Mouse (Mus musculus) gastrocnemius, adult 8-10 months (tissue): Measurements from ENCODE around the gene Sdhaf3. TPM values are rescaled to one million over a fixed set of nuclear protein-coding genes. Genes with fewer than 3 reads are reported as not detected.
"Not testable (repeated sequence)": the region's sequence is repeated elsewhere in the genome, so short reads cannot be mapped to it uniquely, and the experiment has no call there.

ENCODE experiments used
- DNase-seq, 2 experiments: peaks; one replicate each; pipeline ENCODE4 v3.0.0; 2022; ENCODE audit warnings: low spot score in 2 of 2
- total RNA-seq, 4 experiments: library from RNA; stranded (reverse); gene quantifications; 2 replicates each; pipeline ENCODE4 v1.2.4; 2022

Gene Sdhaf3
- total RNA-seq = 1 to 10 TPM; 5.6 to 6.5 (median 6.1) TPM

DNA sequence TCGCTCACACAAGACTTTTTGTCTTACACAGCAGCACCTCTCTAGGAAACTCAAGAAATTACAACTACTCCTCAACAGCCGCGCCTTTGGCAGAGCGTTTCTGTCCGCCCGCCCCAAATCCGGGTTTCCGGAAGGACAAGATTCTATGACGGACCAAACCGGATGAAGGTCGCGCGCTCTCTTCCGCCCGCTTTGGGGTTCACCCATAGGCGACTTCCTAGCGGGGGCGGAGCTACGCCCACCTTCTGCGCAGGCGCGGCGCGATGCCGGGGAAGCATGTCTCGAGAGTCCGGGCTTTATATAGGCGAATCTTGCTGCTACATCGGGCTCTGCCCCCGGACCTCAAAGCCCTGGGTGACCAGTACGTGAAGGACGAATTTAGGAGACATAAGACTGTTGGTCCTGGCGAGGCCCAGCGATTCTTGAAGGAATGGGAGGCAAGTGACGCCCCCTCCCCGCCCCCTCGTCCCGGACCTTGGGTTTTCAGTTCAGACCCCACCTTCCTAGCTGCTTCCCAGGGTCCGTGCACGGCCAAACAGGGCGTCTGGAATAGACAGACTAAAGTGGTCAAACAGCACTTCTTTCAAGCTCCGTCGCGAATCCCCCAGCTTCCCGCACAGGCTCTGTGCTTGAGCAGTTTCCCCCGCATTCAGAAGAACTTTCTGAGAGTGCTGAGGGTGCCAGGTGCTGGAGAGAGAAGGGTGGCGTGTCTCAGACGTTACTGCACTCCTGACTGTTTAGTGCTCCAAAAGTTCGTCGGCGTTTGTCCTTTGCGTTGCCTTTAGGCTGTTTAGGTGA, at the start of gene Sdhaf3:
Gene Sdhaf3, plus strand, starts transcription at position 241 of the 798 bp plus-strand sequence.
- DNase-seq = peak; percentile 91 to 93

DNA sequence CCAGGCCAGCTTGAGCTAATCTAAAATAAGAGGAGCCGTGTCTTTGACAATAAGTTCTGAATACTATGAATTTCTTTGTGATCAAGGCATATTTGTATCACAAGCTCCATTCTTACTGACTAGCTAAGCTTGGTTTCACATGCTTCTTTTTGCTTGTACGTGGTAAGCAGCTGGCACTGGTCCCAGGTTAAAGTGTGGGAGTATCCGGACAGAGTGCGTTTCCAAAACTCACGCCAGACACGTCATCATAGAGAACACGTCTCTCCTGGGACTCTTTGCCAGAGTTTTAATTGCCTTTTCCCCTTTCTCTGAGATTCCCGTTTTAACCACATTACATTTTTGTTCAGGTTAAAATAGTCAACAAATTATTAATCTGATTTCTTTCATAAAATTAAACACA, 46.2 kb upstream of the Sdhaf3 start:
- DNase-seq = peak; percentile 52 to 54

DNA sequence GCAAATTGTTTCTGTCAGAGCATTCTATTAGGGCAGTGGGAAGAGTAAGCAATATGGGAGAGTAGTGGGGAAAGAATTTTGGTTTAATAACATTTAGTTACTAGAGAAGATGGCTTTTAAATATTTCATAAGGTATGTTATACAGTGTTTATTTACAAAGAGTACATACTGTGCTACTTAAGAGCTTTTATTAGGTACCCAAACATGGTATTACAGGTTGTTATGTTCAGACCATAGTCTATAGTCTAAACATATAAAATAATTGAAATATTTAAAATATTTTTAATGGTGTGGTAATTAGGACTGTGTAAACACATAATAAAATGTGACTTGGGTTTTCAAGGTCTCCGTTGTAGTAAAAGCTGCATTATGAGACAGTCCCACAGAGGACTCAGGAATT, 41.5 kb upstream of the Sdhaf3 start:
- DNase-seq = no peak

DNA sequence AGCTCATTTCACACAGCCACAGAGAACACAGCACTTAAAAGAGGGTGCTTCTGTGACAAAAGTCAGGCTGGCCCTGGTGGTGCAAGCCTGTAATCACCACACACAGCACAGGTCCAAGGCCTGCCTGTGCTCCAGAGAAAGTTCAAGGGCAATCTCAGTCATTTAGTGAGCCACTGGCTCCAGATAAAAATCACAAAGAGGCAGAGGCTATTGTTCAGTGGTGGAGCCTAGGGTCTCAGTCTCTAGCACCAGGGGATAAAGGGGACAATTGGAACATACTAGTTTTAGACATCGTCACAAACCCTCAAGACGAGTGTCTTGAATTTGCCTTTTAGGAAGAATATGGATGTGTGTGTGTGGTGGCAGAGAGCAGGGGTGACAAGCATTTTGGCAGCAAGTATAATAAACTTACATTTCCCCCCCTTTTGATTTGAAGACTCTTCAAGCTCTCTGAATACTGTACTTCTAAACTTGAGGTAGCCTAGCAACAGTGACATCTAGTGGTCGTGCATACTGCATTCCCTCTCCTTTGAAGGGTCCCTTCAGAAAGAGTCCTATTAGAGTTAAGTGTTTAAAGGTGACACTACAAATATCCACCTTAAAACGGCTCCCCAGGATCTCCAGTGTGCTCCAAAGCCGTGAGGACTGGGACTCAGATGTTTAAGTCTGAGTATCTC, 40.8 kb upstream of the Sdhaf3 start:
- no peak for DNase-seq

DNA sequence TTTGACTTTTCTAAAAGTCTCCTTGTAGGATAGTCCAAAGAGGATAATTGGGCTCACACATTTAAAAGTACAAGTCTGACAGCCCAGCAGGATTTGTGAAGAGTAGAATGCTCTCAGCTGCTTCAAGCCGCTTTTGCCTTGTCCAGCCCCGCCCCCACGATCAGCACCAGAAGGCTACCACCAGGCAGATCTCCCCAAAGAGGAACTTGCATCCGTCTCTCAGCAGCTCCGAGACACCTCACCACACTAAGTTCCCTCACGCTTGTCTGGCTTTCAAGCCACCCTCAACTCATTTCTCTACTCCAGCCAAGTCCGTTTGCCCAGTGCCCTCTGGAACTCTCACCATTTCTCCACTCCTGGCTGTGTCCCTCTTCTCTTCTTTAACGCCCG, 40.3 kb upstream of the Sdhaf3 start:
- no peak for DNase-seq

DNA sequence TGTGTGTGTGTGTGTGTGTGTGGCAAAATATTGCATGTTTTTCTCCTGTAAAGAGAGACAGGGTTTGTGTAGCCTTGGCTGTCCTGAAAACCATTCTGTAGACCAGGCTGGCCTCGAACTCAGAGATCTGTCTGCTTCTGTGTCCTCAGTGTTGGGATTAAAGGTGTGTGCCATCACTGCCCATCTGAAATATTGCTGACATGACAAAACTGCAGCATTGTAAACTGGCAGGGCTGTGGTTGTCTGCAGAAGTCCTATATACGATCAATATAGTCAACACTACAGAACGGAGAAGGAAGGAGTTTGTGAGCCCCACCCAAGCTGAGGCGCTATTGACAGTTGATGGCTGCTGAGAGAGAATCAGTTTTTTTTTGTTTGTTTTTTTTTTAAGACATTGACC, 38.5 kb upstream of the Sdhaf3 start:
- no peak for DNase-seq

DNA sequence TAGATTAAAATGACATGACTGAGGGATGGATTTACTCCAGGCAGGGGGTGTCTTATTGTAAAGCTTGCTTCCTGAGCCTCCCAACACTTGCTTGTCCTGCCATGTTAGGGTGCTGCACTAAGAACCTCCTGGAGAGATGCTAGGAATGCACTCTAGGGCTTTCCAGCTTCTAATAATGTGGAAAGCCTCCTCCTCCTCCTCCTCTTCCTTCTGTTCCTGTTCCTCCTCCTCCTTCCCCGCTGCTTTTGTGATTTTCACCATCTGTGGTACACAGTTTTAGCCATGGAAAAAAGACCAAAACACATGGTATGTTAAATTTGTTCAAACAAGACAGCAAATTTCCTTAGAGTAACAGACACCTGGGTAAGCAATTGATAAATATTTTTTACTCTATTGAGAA, 30.5 kb upstream of the Sdhaf3 start:
- DNase-seq = no peak

DNA sequence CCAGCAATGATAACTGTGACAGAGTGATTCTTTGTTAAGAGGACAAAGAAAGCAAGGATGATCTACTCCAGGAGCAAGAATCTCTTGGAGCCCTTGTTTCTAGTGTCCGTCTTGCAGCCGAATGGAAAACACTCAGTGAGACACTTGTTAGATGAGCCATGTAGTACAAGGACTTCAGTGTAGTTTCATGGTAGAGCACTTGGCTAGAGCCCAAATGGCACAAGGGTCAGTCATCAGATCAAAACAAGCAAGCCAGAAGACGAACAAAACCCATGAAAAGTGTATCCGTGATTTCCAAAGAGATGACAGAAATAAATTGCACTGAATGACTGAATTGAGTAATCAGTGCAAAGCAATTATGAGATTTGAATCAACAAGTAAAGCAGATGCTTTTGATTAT, 25.0 kb upstream of the Sdhaf3 start:
- no peak for DNase-seq

DNA sequence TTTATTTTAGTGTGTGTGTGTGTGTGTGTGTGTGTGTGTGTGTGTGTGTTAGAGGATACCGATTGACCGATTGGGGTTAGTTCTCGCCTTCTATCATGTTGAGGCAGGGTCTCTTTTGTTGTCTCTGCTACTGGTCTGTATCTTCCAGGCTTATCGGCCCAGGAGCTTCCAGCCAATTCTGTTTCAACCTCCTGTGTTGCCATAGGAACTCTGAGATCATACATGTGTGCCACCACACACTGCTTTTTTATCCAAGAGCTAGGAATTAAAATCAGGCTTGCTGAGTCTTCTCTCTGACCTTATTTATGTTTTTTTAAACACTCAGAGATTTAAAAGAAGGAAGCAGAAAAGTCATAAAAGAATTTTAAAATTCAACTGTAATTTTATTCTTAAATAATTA, 24.3 kb upstream of the Sdhaf3 start:
- no peak for DNase-seq

DNA sequence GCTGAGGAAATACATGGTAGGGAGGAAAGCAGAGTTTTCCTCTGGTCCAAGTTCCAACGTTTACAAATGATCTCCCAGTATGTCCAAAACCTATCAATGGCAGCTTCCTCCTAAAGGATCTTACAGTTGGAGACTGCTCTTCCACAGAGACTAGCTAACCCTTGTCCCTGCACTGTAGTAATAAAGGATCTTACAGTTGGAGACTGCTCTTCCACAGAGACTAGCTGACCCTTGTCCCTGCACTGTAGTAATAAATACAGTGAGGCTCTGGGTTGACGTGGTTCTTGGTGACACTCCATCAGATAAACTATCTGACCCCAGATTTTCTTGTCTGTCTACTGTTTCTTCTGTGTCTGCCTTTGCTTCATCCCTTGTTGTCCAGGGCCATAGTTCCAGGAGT, 15.0 kb upstream of the Sdhaf3 start:
- DNase-seq = no peak

DNA sequence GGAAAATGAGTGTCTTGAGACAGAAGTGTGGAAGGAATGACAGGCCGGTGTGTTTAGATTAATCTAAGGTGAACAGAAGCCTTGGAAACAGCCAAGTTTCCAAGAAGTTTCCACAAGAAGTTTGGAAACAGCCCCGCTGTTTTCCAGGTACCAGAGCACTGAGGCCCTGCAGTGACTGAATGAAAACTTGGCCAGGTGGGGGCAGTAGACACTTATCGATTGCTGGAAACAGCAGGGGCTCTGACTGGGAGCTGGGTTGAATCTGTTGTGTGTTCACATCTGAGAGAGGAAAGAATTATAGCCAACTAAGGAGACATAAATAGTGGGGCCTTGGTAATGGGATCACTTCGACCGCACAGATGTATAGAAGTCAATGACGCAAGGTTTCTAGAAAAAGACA, 13.0 kb upstream of the Sdhaf3 start:
- no peak for DNase-seq

DNA sequence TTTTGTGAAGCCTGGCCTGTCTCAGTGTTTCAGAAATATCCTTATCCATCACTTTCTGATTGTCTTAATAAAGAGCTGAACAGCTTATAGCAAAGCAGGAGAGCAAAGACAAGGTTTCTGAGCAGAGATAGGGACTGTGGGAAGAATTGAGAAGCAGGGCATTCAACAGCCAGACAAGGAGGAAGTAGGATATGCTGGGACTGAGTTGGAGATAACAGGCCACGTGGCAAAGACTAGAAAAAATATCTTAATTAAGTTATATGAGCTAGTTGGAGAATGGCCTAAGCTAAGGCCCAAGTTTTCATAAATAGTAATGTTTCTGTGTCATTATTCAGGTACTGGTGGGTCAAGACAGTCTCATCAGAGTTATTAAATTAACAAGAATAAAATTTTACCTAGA, 8.2 kb upstream of the Sdhaf3 start:
- DNase-seq = no peak

DNA sequence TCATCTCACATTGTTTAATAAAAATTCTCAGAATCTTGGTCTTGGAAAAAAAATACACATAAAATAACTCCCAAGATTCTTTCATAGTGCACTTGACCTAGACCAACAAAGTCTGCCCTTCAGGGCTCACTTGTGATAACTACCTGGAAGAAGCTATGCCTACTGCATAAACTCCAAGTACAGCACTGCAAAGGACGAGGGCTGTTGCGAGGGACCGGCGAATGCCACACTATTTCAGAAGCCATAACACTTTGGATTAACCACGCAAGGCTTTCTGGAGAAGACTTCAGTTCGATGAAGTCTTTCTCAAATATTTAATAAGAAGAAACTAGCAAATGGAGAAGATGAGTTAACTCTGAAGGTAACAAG, 425 bp upstream of the Sdhaf3 start:
- peak in 1 of 2 experiments; percentile 3 for DNase-seq

DNA sequence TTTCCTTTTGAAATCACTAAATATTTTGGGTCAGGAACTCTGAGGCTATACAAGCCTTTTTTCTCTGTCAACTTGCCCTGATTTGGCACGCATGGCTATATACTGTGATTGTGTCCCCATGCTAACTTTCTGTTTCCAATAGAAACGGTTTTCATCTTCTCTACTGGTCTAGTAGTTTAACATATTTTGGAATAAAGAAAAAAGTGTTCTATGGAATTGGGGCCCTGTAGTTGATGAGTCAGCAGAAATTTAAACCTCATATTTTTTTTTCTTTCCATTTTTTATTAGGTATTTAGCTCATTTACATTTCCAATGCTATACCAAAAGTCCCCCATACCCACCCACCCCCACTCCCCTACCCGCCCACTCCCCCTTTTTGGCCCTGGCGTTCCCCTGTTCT, 3.4 kb downstream of the Sdhaf3 start:
- DNase-seq = not testable (repeated sequence)

DNA sequence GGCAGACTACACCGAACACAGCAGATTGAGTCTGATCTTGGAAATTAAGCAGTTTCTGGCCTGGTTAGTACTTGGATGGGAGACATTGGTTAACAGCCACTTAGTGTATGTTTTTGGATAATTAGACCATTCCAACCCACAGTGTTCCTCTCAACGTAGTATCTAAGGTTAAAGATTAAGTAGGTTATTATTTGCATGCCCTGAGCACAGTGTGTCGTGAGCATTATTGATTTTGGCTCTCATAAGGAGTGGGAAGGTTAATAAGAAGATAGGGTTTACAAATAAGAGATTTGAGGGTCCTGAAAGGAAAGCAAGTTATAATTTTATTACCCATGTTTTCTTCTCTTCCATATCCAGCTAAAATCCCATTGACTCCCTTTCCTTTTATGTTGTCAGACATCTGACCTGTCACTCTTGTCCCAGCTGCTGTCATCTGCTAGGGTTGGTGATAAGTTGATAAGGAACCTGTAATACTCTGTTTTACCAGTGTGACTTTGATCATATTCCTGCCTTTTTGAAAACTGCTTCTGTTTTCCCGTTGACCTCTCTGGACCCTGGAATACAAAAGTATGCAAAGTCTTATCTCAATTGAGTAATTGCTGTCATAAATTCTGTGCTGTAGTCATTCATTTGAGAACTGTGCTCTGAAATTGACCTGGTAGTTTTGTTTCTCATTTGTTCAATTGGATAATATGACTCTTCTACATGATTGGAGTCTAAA, 41.6 kb downstream of the Sdhaf3 start:
- no peak for DNase-seq

DNA sequence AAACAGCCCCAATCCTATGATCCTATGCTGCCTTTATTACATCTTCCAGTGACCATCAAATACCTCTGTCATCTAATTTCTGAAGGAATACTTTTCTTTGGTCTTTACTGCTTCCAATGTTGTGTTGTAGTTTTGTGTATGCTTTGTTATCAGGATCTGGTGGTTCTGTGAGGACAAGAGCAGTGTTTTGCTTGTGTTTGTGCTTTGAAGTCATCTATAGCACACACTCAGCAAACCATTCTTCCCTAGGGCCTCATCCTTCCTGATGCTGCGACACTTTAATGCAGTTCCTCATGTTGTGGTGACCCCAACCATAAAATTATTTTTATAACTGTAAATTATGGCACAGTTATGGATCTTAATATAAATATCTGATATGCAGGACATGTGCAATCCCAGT, 42.2 kb downstream of the Sdhaf3 start:
- no peak for DNase-seq

DNA sequence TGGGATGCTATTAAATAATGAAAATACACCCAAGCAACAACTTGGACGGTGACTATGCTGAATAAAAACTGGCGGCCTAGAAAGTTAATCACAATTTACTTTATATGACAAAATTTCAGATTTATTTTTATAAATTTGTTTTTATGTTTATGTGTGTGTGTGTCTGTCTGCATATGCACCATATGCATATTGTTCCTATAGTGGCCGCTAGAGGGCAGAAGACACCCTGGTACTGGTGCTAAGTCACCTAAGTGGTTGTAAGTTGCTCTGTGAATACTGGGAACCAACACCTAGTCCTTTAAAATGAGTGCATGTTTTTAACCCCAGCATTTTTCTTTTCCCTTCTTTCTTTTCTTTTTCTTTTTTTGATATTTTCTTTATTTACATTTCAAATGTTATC, 43.2 kb downstream of the Sdhaf3 start:
- DNase-seq = no peak

DNA sequence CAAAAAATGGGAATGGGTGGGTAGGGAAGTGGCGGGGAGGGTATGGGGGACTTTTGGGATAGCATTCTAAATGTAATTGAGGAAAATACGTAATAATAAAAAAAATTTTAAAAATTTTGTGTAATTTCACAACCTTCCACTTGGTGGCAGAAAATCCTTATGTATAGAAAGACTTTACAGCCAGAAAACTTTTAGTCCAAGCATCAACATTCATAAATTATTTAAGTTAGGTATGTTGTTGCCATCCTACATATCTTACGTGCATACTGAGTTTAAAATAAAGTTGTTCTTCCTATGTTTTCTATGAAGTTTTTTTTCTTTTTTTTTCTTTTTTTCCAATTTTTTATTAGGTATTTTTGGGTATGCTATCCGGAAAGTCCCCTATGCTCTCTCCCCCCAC, 47.3 kb downstream of the Sdhaf3 start:
- no peak for DNase-seq

DNA sequence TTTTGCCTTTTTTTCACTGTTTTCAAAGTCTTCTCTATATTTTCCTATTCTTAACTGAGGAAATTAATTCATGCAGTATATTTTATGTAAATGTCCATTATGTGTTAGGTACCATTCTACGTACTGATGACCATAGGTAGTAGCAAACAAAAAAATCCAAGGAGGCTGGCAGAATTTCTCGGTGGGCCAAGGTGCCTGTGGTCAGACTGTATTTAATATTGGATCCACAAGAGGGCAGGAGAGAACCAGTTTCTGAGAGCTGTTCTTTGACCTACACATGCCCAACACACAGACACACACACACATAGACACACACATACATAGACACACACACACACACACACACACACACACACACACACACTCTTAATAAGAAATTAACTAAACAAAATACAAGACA, 48.2 kb downstream of the Sdhaf3 start:
- DNase-seq = no peak

DNA sequence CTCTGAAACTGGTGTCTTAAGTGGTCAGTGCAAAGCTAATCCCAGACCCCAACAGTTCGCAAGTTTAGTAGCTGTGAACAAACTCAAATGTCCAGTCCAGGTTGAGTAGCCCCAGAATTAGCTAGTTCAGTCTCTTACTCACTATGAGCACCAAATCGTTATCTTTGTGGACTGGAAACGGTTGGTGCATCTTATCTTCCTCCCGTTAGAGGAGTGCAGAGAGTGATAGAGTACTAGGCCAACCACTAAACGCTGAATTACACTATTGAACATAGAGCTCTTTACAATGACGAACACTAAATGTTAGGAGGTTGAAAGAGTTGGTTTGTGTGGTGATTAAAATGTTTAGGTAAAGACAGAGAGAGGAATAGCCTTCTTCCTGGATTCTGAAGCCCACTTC, 82.3 kb downstream of the Sdhaf3 start:
- DNase-seq = no peak

DNA sequence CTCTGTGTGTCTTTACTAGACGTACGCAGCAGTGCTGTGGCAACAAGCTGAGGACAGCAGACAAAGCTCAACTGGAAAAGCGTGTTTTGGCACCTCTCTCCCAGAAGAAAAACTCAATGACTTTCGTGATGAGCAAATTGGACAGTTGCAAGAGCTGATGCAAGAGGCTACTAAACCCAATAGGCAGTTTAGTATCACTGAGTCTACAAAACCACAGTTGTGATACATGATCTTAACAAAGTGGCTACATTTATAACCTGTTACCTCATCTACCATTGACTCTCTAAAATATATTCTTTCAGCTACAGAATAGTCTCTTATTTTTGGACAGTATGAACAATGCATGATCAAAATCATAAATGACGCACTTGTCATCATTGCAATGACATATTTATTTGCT, 83.0 kb downstream of the Sdhaf3 start:
- no peak for DNase-seq

DNA sequence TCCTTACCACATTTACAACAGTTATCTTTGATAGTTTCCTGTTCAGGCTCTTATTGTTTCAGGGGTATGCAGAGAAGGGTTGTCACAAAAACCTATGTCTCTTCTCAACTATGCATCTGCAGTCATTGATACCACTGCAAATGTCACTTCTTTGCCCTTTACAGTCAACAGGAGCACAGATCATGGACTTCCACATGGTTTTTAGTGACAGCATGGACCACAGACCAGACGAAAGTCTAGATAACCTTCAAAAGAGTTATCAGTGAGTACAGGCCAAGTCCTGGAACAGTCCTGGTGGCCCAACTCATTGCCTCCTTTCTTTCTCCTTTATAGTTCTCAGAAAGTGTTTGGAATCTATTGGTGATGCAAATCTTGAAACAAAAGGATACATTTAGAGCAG, 86.1 kb downstream of the Sdhaf3 start:
- DNase-seq = no peak

DNA sequence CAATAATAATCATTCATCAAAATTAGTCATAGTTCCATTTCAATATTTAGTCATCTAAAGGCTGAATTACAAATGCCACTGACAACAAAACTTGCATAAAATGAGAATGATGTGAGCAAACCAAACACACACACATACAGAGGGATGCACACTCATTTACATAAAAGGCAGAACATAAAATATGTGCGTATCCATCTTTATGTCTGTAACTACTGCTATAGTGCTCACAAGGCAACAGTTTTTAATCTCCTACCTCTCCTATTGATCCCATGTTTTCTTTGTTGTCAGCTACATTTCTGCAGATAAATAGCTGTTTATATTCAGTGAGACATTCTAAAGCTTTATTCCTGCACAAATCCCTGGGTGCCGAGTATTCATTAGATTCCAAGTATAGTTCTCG, 107.0 kb downstream of the Sdhaf3 start:
- no peak for DNase-seq
